Mouse (Mus musculus) CH12.LX (cell line): Measurements from ENCODE around the gene St7. TPM values are rescaled to one million over a fixed set of nuclear protein-coding genes. Genes with fewer than 3 reads are reported as not detected.

ENCODE experiments used
- DNase-seq: peaks from one replicate; pipeline ENCODE4 v3.0.0-alpha.2; 2013; ENCODE audit errors: extremely low read depth
- H3K27ac ChIP-seq: 2 replicates; pipeline ENCODE4 v1.5.1; 2012; ENCODE audit warnings: low read depth, mild to moderate bottlenecking, control low read depth, moderate library complexity; ENCODE audit not compliant: insufficient read depth
- H3K27me3 ChIP-seq: replicated peaks from 2 replicates; pipeline ENCODE3; 2012; ENCODE audit warnings: inconsistent platforms
- H3K36me3 ChIP-seq, 2 experiments: replicated peaks in 1 of 2; 2 replicates each; pipeline versions ENCODE3 to v1.6.1; 2012; ENCODE audit warnings: inconsistent platforms in 1 of 2, low read length in 1 of 2, mild to moderate bottlenecking in 1 of 2, mixed read lengths in 1 of 2, moderate library complexity in 1 of 2; ENCODE audit not compliant: control insufficient read depth in 1 of 2, insufficient read depth in 1 of 2
- H3K4me1 ChIP-seq, 2 experiments: 2 replicates each; pipeline ENCODE4 v1.6.1; 2012; ENCODE audit warnings: inconsistent platforms in 1 of 2, moderate library complexity in 1 of 2; ENCODE audit not compliant: insufficient read depth in 2 of 2, control insufficient read depth in 1 of 2
- H3K4me2 ChIP-seq: 2 replicates; pipeline ENCODE4 v1.6.1; 2012; ENCODE audit warnings: low read depth, mild to moderate bottlenecking, control low read depth; ENCODE audit not compliant: poor library complexity, insufficient read depth, severe bottlenecking
- H3K4me3 ChIP-seq, 3 experiments: fragments of 150-350 bp in 1 of 3; sonication (generic) in 1 of 3; replicated peaks in 1 of 3; 2 replicates each; pipeline versions ENCODE3 to v1.5.1; 2011 to 2012; ENCODE audit warnings: low read depth in 2 of 3, low read length in 2 of 3, mild to moderate bottlenecking in 2 of 3, moderate library complexity in 2 of 3, control low read depth in 1 of 3, improper control_type of control experiment in 1 of 3, inconsistent platforms in 1 of 3, mixed read lengths in 1 of 3; ENCODE audit not compliant: poor library complexity in 1 of 3
- H3K79me2 ChIP-seq: replicated peaks from 2 replicates; pipeline ENCODE4 v1.6.1; 2012; ENCODE audit warnings: mild to moderate bottlenecking, moderate library complexity; ENCODE audit not compliant: control insufficient read depth, poor library complexity, insufficient read depth, severe bottlenecking; ENCODE audit errors: extremely low read depth
- H3K9ac ChIP-seq: 2 replicates; pipeline ENCODE4 v1.6.1; 2012; ENCODE audit warnings: low read depth, mild to moderate bottlenecking, control low read depth, moderate library complexity; ENCODE audit not compliant: insufficient read depth
- H3K9me3 ChIP-seq: replicated peaks from 2 replicates; pipeline ENCODE3; 2012; ENCODE audit warnings: low read length, inconsistent platforms, mixed read lengths
- CHD1 ChIP-seq: IDR thresholded peaks from 2 replicates; pipeline ENCODE4 v1.6.1; 2012; ENCODE audit warnings: low read depth, low read length, improper control_type of control experiment, inconsistent platforms
- CHD2 ChIP-seq: IDR thresholded peaks from 2 replicates; pipeline ENCODE4 v1.6.1; 2011; ENCODE audit warnings: low read length, improper control_type of control experiment
- ELF1 ChIP-seq: IDR thresholded peaks from 2 replicates; pipeline ENCODE4 v1.6.1; 2014; ENCODE audit warnings: low read depth, mild to moderate bottlenecking, inconsistent platforms, low read length, improper control_type of control experiment
- EP300 ChIP-seq: IDR thresholded peaks from 2 replicates; pipeline ENCODE4 v1.6.1; 2011; ENCODE audit warnings: low read length, improper control_type of control experiment
- GABPA ChIP-seq: IDR thresholded peaks from 2 replicates; pipeline ENCODE4 v1.6.1; 2012; ENCODE audit warnings: low read depth, low read length, improper control_type of control experiment, inconsistent platforms; ENCODE audit not compliant: insufficient replicate concordance
- HCFC1 ChIP-seq: IDR thresholded peaks from 2 replicates; pipeline ENCODE4 v1.6.1; 2012; ENCODE audit warnings: low read depth, mild to moderate bottlenecking, inconsistent platforms, low read length, improper control_type of control experiment
- JUN ChIP-seq: IDR thresholded peaks from 2 replicates; pipeline ENCODE4 v1.6.1; 2011; ENCODE audit warnings: low read depth, mild to moderate bottlenecking, low read length, improper control_type of control experiment, moderate library complexity; ENCODE audit not compliant: insufficient read depth
- JUND ChIP-seq: conservative IDR thresholded peaks from 2 replicates; pipeline ENCODE4 v1.6.1; 2011; ENCODE audit warnings: low read depth, low read length, improper control_type of control experiment
- MAFK ChIP-seq: IDR thresholded peaks from 2 replicates; pipeline ENCODE4 v1.6.1; 2011; ENCODE audit warnings: low read length, improper control_type of control experiment; ENCODE audit not compliant: insufficient replicate concordance
- MAX ChIP-seq: IDR thresholded peaks from 2 replicates; pipeline ENCODE4 v1.6.1; 2011; ENCODE audit warnings: low read length, improper control_type of control experiment
- MAZ ChIP-seq: IDR thresholded peaks from 2 replicates; pipeline ENCODE4 v1.6.1; 2012; ENCODE audit warnings: low read depth, mild to moderate bottlenecking, inconsistent platforms, low read length, improper control_type of control experiment, moderate library complexity
- MEF2A ChIP-seq: IDR thresholded peaks from 2 replicates; pipeline ENCODE4 v1.6.1; 2014; ENCODE audit warnings: low read depth, mild to moderate bottlenecking, inconsistent platforms, low read length, improper control_type of control experiment, borderline replicate concordance
- PAX5 ChIP-seq: IDR thresholded peaks from 2 replicates; pipeline ENCODE4 v1.6.1; 2012; ENCODE audit warnings: low read length, inconsistent platforms, mixed read lengths
- POLR2A ChIP-seq: IDR thresholded peaks from 2 replicates; pipeline ENCODE4 v1.6.1; 2011; ENCODE audit warnings: low read depth, mild to moderate bottlenecking, improper control_type of control experiment, low read length
- SIN3A ChIP-seq: IDR thresholded peaks from 2 replicates; pipeline ENCODE4 v1.6.1; 2012; ENCODE audit warnings: low read length, improper control_type of control experiment, inconsistent platforms
- SMC3 ChIP-seq: IDR thresholded peaks from 2 replicates; pipeline ENCODE4 v1.6.1; 2011; ENCODE audit warnings: low read depth, low read length, improper control_type of control experiment
- TBP ChIP-seq: conservative IDR thresholded peaks from 2 replicates; pipeline ENCODE4 v1.6.1; 2011; ENCODE audit warnings: low read depth, low read length, improper control_type of control experiment
- TCF12 ChIP-seq: IDR thresholded peaks from 2 replicates; pipeline ENCODE4 v1.6.1; 2014; ENCODE audit warnings: low read depth, mild to moderate bottlenecking, inconsistent platforms, low read length, improper control_type of control experiment
- USF1 ChIP-seq: IDR thresholded peaks from 2 replicates; pipeline ENCODE4 v1.6.1; 2014; ENCODE audit warnings: low read depth, mild to moderate bottlenecking, inconsistent platforms, low read length, improper control_type of control experiment
- USF2 ChIP-seq: conservative IDR thresholded peaks from 2 replicates; pipeline ENCODE4 v1.6.1; 2011; ENCODE audit warnings: low read depth, low read length, improper control_type of control experiment
- ZKSCAN1 ChIP-seq: IDR thresholded peaks from 2 replicates; pipeline ENCODE4 v1.6.1; 2012; ENCODE audit warnings: low read depth, inconsistent platforms, low read length, improper control_type of control experiment, borderline replicate concordance
- ZMIZ1 ChIP-seq: IDR thresholded peaks from 2 replicates; pipeline ENCODE4 v1.6.1; 2012; ENCODE audit warnings: low read depth, mild to moderate bottlenecking, inconsistent platforms, low read length, improper control_type of control experiment
- dilution Hi-C: fragments of 300-500 bp; cut with MboI; formaldehyde crosslinking; loops from 2 replicates; pipeline ENCODE4 v1.14.3; 2020; ENCODE audit warnings: low sequenced_read_pairs; ENCODE audit not compliant: extremely low pct_unique_long_range_greater_than_20kb, extremely low pct_ligation_motif_present
- in situ Hi-C: fragments of 300-500 bp; cut with MboI; formaldehyde crosslinking; loops from 3 replicates; pipeline ENCODE4 v1.14.3; 2019; ENCODE audit warnings: low sequenced_read_pairs, low pct_ligation_motif_present, low pct_unique_long_range_greater_than_20kb, mixed read lengths
- polyA plus RNA-seq: library from polyadenylated mRNA; unstranded; fragments of >175 nt; gene quantifications from 2 replicates; pipeline ENCODE4 v1.2.1, GENCODE M21; 2012; ENCODE audit warnings: low read depth; ENCODE audit not compliant: insufficient read length
- total RNA-seq, 2 experiments: library from RNA; depleted of rRNA; stranded (reverse); fragments of 300-350 nt in 1 of 2; fragments of >200 nt in 1 of 2; gene quantifications; 2 replicates each; pipeline ENCODE4 v1.2.3; 2012 to 2014

Gene St7
- total and polyA plus RNA-seq, 3 experiments = 33.9 to 64.1 (median 35.3) TPM

GRCm38 (mm10) chr6:17917233-17917632, 224.5 kb downstream of the St7 start:
- Histone ChIP-seq H3K79me2 (no peaks in the 10 kb centered on the region), H3K27me3 (no peaks in the 10 kb centered on the region), H3K36me3 (peaks cover 18 to 65% of the 10 kb centered on the region in 2 experiments), H3K9ac (no peak overlapping the region), H3K9me3 (no peaks in the 10 kb centered on the region), H3K4me3 (no peak overlapping the region), H3K4me1 (no peaks in the 10 kb centered on the region), H3K4me2 (no peak overlapping the region), H3K27ac (no peak overlapping the region)
- TF ChIP-seq ZMIZ1 (no peak), MEF2A (no peak), MAX (no peak), USF1 (no peak), ZKSCAN1 (no peak), CHD2 (no peak), PAX5 (no peak), HCFC1 (no peak), SMC3 (no peak), GABPA (no peak)
- no peak for DNase-seq
- in situ Hi-C loops (loop anchor here (25.0 kb wide), 1 partner anchor 445 kb away; no protein-coding TSS in a partner anchor), dilution Hi-C loops (no loop called here)

- Histone ChIP-seq H3K9me3 (no peaks in the 10 kb centered on the region), H3K4me3 (no peak overlapping the region), H3K4me1 (no peaks in the 10 kb centered on the region), H3K79me2 (no peaks in the 10 kb centered on the region), H3K4me2 (no peak overlapping the region), H3K27ac (no peak overlapping the region), H3K36me3 (peaks cover 21 to 62% of the 10 kb centered on the region in 2 experiments), H3K27me3 (no peaks in the 10 kb centered on the region), H3K9ac (no peak overlapping the region)
- TF ChIP-seq GABPA (no peak), MAFK (no peak), CHD1 (no peak), ZKSCAN1 (no peak)
- no peak for DNase-seq
- dilution Hi-C loops (no loop called here), in situ Hi-C loops (loop anchor here (25.0 kb wide), 1 partner anchor 440 kb away; no protein-coding TSS in a partner anchor)
Observed at GRCm38 (mm10) chr6:17922180-17922579, 229.4 kb downstream of the St7 start.

- Histone ChIP-seq H3K27ac (no peak overlapping the region), H3K36me3 (peaks cover 18 to 61% of the 10 kb centered on the region in 2 experiments), H3K9ac (no peak overlapping the region), H3K4me1 (no peaks in the 10 kb centered on the region), H3K4me2 (no peak overlapping the region), H3K4me3 (no peak overlapping the region), H3K9me3 (no peaks in the 10 kb centered on the region), H3K79me2 (no peaks in the 10 kb centered on the region), H3K27me3 (no peaks in the 10 kb centered on the region)
- in situ Hi-C loops (loop anchor here (25.0 kb wide), 1 partner anchor 439 kb away; no protein-coding TSS in a partner anchor), dilution Hi-C loops (no loop called here)
- DNase-seq = no peak
- no peak for TF ChIP-seq ZKSCAN1
- no peak for TF ChIP-seq USF2
- no peak for TF ChIP-seq JUN
- TF ChIP-seq POLR2A = no peak
- TF ChIP-seq ELF1 = no peak
- TF ChIP-seq PAX5 = no peak
- TF ChIP-seq JUND = no peak
- no peak for TF ChIP-seq TCF12
- no peak for TF ChIP-seq CHD2
- TF ChIP-seq GABPA = no peak
- no peak for TF ChIP-seq MAFK
- TF ChIP-seq EP300 = no peak
- no peak for TF ChIP-seq SIN3A
- TF ChIP-seq TBP = no peak
- TF ChIP-seq MAZ = no peak
Observed at GRCm38 (mm10) chr6:17922967-17923366, 230.2 kb downstream of the St7 start.
